Mouse (Mus musculus): ENCODE data around the gene Znrd1as. TPM values are rescaled to one million over a fixed set of nuclear protein-coding genes. Genes with fewer than 3 reads are reported as not detected.

Gene Znrd1as
- polyA plus RNA-seq, 1 experiment from 2014 or later, result 7.8 TPM

DNA sequence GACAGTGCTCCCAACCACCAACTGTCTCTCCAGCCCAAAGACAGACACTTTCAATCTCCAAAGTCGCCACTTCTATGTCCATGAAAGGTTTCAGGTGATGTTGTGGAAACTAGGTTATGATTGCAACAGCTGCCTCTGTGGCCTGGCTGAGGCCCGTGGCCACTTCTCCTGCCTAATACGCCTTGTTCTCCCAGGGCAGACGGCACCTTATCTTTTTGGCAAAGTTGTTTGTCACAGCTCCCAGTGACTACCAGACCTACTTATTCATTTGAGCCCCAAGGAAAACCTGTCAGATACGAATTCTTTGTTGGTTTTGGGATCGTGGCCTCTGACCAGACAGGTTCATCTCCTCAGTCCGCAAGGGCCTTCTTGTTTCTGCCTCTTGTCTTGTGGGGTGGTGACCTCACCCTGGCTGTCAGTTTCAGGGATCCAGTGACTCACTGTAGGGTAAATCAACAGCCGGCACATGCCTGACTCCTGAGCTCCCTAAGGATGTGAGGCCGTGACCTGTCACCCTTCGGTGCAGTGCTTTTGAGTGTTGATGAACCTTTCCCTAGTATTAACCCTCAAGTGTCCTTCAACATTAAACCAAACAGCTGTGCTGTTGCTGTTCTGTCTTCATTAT is 30.8 kb upstream of the Znrd1as start:
- no peak overlapping the region for H3K9ac ChIP-seq (ENCODE audit: low read length)
- no peaks in the 10 kb centered on the region for H3K4me1 ChIP-seq (ENCODE audit: control insufficient read depth, insufficient read depth, low read length)
- H3K27me3 ChIP-seq (ENCODE audit: control insufficient read depth, insufficient read depth, low read length), result no peaks in the 10 kb centered on the region
- H3K4me2 ChIP-seq (ENCODE audit: low read depth, severe bottlenecking), result no peak overlapping the region
- H3K27ac ChIP-seq (replicated peaks; ENCODE audit: low read depth, low read length), result no peak overlapping the region
- H3K36me3 ChIP-seq (ENCODE audit: control insufficient read depth, insufficient read depth, low read length), result no peaks in the 10 kb centered on the region
- DNase-seq (ENCODE audit: low spot score) (no peak), ATAC-seq (ENCODE audit: insufficient number of reproducible peaks, low FRiP score, low TSS enrichment, low read depth) (no peak)
- 50% methylated on average over 10 of the region's 10 CpGs for WGBS
- no peak overlapping the region for H3K4me3 ChIP-seq (ENCODE audit: low read depth, low read length)
- no peaks in the 10 kb centered on the region for H3K9me3 ChIP-seq (ENCODE audit: control insufficient read depth, low read length)

DNA sequence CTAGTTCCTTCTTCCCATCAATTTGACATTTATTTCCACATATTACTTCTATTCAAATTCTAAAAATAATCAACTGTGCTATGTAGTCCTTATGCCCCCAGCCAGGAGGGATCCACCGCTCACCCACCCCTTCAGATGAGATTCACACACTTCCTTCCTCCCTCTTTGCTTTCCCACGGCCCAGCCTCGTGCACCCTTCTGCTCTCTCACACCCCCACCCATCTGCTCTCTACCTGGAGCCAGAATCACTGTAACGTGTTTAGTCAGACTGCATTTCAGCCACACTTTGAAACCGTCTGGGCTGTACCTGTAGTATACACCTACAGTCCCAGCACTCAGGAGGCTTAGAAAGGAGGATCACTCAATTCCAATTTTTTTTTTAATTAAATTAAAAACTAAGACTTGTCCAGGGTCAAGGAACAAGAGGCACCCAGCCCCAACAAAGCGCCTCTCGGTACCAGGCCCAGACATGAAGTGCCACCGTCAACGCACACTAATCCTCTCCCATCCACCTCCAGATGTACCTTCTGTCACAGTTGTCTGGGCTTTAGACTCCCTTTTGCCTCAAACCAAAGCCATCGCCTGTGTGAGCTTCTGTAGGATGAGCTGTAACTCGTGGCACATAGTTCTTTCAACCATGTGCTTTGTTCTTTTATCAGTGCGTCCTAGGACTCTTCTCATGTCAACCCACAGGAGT is 29.0 kb upstream of the Znrd1as start:
- H3K4me3 ChIP-seq (ENCODE audit: low read depth, low read length), result no peak overlapping the region
- no peak for DNase-seq (ENCODE audit: low spot score)

DNA sequence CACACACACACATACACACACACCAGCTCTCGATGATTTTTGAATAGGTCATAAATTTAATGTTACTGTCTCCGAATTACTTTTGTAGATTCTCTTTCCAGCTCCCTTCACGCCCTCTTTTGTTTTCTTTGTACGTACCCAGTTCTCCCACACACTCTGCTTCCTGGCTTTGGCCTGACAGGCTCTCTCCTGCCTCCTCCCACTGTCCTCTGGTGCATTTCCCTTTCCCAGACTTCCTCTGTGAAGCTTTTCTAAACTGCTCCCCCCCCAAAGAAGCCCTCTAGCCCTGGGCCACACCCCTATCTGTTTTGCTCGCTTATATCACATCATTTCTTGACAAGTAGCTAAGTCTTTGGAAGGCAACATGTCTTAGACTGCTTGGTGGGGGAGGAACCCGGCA is 28.2 kb upstream of the Znrd1as start:
- H3K27me3 ChIP-seq (ENCODE audit: control insufficient read depth, insufficient read depth, low read length), result no peaks in the 10 kb centered on the region
- H3K4me2 ChIP-seq (ENCODE audit: low read depth, severe bottlenecking), result no peak overlapping the region
- WGBS, result 81% methylated on average over 6 of the region's 6 CpGs
- no peak overlapping the region for H3K9ac ChIP-seq (ENCODE audit: low read length)
- ATAC-seq (ENCODE audit: insufficient number of reproducible peaks, low FRiP score, low TSS enrichment, low read depth) (no peak), DNase-seq (ENCODE audit: low spot score) (no peak)
- no peaks in the 10 kb centered on the region for H3K36me3 ChIP-seq (ENCODE audit: control insufficient read depth, insufficient read depth, low read length)
- H3K4me1 ChIP-seq (ENCODE audit: control insufficient read depth, insufficient read depth, low read length), result no peaks in the 10 kb centered on the region
- H3K9me3 ChIP-seq (ENCODE audit: control insufficient read depth, low read length), result no peaks in the 10 kb centered on the region
- no peak overlapping the region for H3K27ac ChIP-seq (replicated peaks; ENCODE audit: low read depth, low read length)
- H3K4me3 ChIP-seq (ENCODE audit: low read depth, low read length), result no peak overlapping the region

More for the DNA sequence above, 29.0 kb upstream of the Znrd1as start:
- 76% methylated on average over 12 of the region's 12 CpGs for WGBS
- no peak overlapping the region for H3K4me2 ChIP-seq (ENCODE audit: low read depth, severe bottlenecking)
- H3K4me1 ChIP-seq (ENCODE audit: control insufficient read depth, insufficient read depth, low read length), result no peaks in the 10 kb centered on the region
- H3K9ac ChIP-seq (ENCODE audit: low read length), result no peak overlapping the region
- H3K36me3 ChIP-seq (ENCODE audit: control insufficient read depth, insufficient read depth, low read length), result no peaks in the 10 kb centered on the region
- H3K9me3 ChIP-seq (ENCODE audit: control insufficient read depth, low read length), result no peaks in the 10 kb centered on the region
- no peak overlapping the region for H3K27ac ChIP-seq (replicated peaks; ENCODE audit: low read depth, low read length)
- ATAC-seq (ENCODE audit: insufficient number of reproducible peaks, low FRiP score, low TSS enrichment, low read depth), result no peak
- H3K27me3 ChIP-seq (ENCODE audit: control insufficient read depth, insufficient read depth, low read length), result no peaks in the 10 kb centered on the region

DNA sequence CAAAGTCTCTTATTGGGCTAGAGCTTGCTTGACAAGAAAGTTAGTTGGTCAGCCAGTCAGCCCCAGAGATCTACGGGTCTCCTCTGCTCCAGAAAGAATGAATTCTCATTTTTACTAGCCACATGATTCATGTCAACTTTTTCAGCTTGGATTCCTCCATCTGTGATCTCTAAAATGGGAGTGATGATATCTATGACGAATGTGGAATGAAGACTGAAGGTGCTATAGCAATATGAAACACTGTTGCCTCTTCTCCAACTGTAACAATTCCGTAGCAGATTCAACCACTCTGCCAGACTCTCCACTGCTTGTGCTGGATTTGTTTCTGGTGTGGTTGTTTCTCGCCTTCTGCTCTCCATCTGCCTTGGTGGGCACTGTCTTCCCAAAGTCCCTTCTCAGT is 27.3 kb upstream of the Znrd1as start:
- Histone ChIP-seq H3K27me3 (ENCODE audit: control insufficient read depth, insufficient read depth, low read length) (no peaks in the 10 kb centered on the region), H3K4me3 (ENCODE audit: low read depth, low read length) (no peak overlapping the region), H3K27ac (replicated peaks; ENCODE audit: low read depth, low read length) (no peak overlapping the region), H3K9ac (ENCODE audit: low read length) (no peak overlapping the region), H3K36me3 (ENCODE audit: control insufficient read depth, insufficient read depth, low read length) (no peaks in the 10 kb centered on the region), H3K9me3 (ENCODE audit: control insufficient read depth, low read length) (no peaks in the 10 kb centered on the region), H3K4me2 (ENCODE audit: low read depth, severe bottlenecking) (no peak overlapping the region), H3K4me1 (ENCODE audit: control insufficient read depth, insufficient read depth, low read length) (no peaks in the 10 kb centered on the region)
- ATAC-seq (ENCODE audit: insufficient number of reproducible peaks, low FRiP score, low TSS enrichment, low read depth) (no peak), DNase-seq (ENCODE audit: low spot score) (no peak)
- WGBS, result 83% methylated on average over 4 of the region's 4 CpGs

DNA sequence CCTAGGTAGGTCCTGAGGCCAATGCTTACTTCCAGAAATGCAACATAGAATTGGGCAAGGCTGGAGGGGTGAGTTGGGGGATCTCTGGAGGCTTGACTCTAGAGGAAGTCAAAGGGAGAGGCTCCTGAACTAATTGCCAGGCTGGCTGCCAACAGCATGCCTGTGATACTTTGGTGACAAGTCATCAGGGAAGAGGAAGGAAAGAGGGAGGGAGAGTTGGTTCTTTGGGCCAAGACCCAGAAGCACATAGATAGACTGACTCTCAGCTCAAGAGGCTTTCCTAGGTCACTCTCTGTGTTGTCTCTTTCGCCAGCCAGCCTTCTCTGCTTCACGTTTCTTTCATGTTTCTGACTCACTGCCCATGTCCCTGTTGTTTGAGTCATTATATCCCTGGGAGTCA is 26.6 kb upstream of the Znrd1as start:
- Histone ChIP-seq H3K36me3 (ENCODE audit: control insufficient read depth, insufficient read depth, low read length) (no peaks in the 10 kb centered on the region), H3K4me2 (ENCODE audit: low read depth, severe bottlenecking) (no peak overlapping the region), H3K27ac (replicated peaks; ENCODE audit: low read depth, low read length) (no peak overlapping the region), H3K4me3 (ENCODE audit: low read depth, low read length) (no peak overlapping the region), H3K4me1 (ENCODE audit: control insufficient read depth, insufficient read depth, low read length) (no peaks in the 10 kb centered on the region), H3K27me3 (ENCODE audit: control insufficient read depth, insufficient read depth, low read length) (no peaks in the 10 kb centered on the region), H3K9me3 (ENCODE audit: control insufficient read depth, low read length) (no peaks in the 10 kb centered on the region), H3K9ac (ENCODE audit: low read length) (no peak overlapping the region)
- ATAC-seq (ENCODE audit: insufficient number of reproducible peaks, low FRiP score, low TSS enrichment, low read depth) (no peak), DNase-seq (ENCODE audit: low spot score) (no peak)
- 70% methylated on average over 2 of the region's 2 CpGs for WGBS

DNA sequence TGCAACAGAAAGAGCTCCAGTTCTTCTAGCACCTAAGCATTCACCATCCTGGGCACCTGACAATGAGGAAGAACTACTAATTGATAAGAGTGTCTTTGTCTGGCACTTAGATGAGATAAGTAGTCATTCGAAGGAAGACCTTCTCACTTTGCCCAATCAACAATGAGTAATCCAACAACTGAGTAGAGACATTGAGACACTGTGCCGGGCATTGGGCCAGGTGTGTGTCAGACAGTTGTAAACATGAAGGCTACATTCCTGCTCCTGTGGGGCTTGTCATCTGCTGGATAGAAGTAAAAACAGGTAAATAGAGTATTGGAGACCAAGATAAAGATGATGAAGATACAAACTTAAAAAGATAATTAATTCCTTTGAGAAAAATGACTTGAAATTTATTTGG is 20.3 kb upstream of the Znrd1as start:
- peaks cover 17% of the 10 kb centered on the region for H3K27me3 ChIP-seq (ENCODE audit: control insufficient read depth, insufficient read depth, low read length)
- H3K36me3 ChIP-seq (ENCODE audit: control insufficient read depth, insufficient read depth, low read length), result no peaks in the 10 kb centered on the region
- DNase-seq (ENCODE audit: low spot score) (no peak), ATAC-seq (ENCODE audit: insufficient number of reproducible peaks, low FRiP score, low TSS enrichment, low read depth) (no peak)
- no peaks in the 10 kb centered on the region for H3K9me3 ChIP-seq (ENCODE audit: control insufficient read depth, low read length)
- H3K27ac ChIP-seq (replicated peaks; ENCODE audit: low read depth, low read length), result no peak overlapping the region
- no peak overlapping the region for H3K4me3 ChIP-seq (ENCODE audit: low read depth, low read length)
- H3K9ac ChIP-seq (ENCODE audit: low read length), result no peak overlapping the region
- H3K4me2 ChIP-seq (ENCODE audit: low read depth, severe bottlenecking), result no peak overlapping the region
- H3K4me1 ChIP-seq (ENCODE audit: control insufficient read depth, insufficient read depth, low read length), result peaks cover 2% of the 10 kb centered on the region; the same call in 1 of the 2 replicates
- WGBS, result 85% methylated on average over 2 of the region's 2 CpGs

DNA sequence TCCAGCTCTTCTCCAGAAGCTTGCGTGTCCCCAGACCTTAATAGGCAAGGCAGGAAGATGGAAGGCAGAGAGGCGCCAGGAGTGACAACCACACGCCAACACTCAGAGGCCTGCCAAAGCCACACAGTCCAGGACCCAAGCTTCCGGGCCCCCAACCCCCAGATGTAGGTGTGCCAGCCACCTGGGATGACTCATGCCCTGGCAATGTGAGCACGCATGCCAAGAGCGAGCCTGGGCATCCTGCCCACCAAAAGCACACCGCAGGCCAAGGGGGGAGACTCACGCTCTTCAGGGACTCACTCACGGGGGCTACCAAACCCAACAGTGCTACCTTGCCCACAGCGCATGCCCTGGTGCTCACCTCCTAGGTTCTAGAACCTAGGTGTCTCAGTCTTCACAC is 16.0 kb upstream of the Znrd1as start:
- no peak overlapping the region for H3K9ac ChIP-seq (ENCODE audit: low read length)
- peak overlapping the region; percentile 67 for H3K4me2 ChIP-seq (ENCODE audit: low read depth, severe bottlenecking)
- H3K27me3 ChIP-seq (ENCODE audit: control insufficient read depth, insufficient read depth, low read length), result peaks cover 38% of the 10 kb centered on the region
- peaks cover 12% of the 10 kb centered on the region for H3K4me1 ChIP-seq (ENCODE audit: control insufficient read depth, insufficient read depth, low read length)
- no peak overlapping the region for H3K27ac ChIP-seq (replicated peaks; ENCODE audit: low read depth, low read length)
- ATAC-seq (ENCODE audit: insufficient number of reproducible peaks, low FRiP score, low TSS enrichment, low read depth) (no peak), DNase-seq (ENCODE audit: low spot score) (no peak)
- 52% methylated on average over 10 of the region's 10 CpGs for WGBS
- no peaks in the 10 kb centered on the region for H3K9me3 ChIP-seq (ENCODE audit: control insufficient read depth, low read length)
- H3K36me3 ChIP-seq (ENCODE audit: control insufficient read depth, insufficient read depth, low read length), result no peaks in the 10 kb centered on the region
- peak overlapping the region; percentile 40 for H3K4me3 ChIP-seq (ENCODE audit: low read depth, low read length)

DNA sequence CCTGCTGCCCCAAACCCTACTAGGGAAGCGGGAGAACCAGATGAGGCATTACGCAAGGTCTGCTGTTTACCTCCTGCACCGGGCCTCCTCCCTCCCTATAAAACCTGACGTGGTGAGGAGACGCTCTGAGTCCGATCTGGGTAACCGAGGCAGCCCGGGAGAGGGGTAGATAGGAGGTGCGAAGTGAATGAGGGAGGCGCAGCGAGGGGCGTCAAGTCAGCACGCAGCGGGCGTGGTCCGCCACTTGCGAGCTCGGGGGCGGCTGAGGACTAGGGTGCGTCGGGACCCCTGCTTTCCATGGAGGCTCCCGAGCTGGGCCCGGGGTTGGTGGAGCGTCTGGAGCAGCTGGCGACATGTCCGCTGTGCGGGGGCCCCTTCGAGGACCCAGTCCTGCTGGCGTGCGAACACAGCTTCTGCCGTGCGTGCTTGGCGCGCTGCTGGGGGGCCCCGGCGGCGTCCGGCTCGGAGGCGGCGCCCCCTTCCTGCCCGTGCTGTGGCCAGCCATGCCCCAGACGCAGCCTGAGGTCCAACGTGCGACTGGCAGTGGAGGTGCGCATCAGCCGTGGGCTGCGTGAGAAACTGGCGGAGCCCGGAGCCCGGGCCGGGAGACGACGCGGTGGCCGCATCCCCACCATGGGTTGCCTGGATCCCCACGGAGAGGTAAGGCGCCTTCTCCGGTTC is 15.5 kb upstream of the Znrd1as start, which contains the start of gene Rnf39:
Gene Rnf39, plus strand, starts transcription at position 128 of the 681 bp plus-strand sequence.
- H3K27ac ChIP-seq (replicated peaks; ENCODE audit: low read depth, low read length), result no peak within 1 kb of the TSS
- WGBS, result 2% methylated on average over 56 of the region's 59 CpGs

More for the DNA sequence above, 15.5 kb upstream of the Znrd1as start, which contains the start of gene Rnf39:
- Histone ChIP-seq H3K4me2 (ENCODE audit: low read depth, severe bottlenecking) (peak within 1 kb of the TSS; percentile 67), H3K36me3 (ENCODE audit: control insufficient read depth, insufficient read depth, low read length) (no peaks in the 10 kb centered on the region), H3K9ac (ENCODE audit: low read length) (peak within 1 kb of the TSS; percentile 40; the same call in 1 of the 2 replicates), H3K27me3 (ENCODE audit: control insufficient read depth, insufficient read depth, low read length) (peaks cover 38% of the 10 kb centered on the region), H3K4me1 (ENCODE audit: control insufficient read depth, insufficient read depth, low read length) (peaks cover 12% of the 10 kb centered on the region), H3K4me3 (ENCODE audit: low read depth, low read length) (peak within 1 kb of the TSS; percentile 40), H3K9me3 (ENCODE audit: control insufficient read depth, low read length) (no peaks in the 10 kb centered on the region)
- DNase-seq (ENCODE audit: low spot score) (peak; percentile 43), ATAC-seq (ENCODE audit: insufficient number of reproducible peaks, low FRiP score, low TSS enrichment, low read depth) (no peak; the same call in 1 of the 2 replicates)

Data from limb, embryonic 11.5 days (tissue).